Mouse (Mus musculus): ENCODE results near the gene Atrnl1. TPM values are rescaled to one million over a fixed set of nuclear protein-coding genes. Genes with fewer than 3 reads are reported as not detected.

The Atrnl1 gene
- polyA plus RNA-seq, 1 experiment from 2014 or later = 5.1 TPM

- Histone ChIP-seq H3K36me3 (0 out of 2 replicates have a peak, but pooled peaks cover 3% of the 10 kb centered on the region), H3K4me1 (no peaks in the 10 kb centered on the region), H3K27ac (no peak overlapping the region), H3K9me3 (no peaks in the 10 kb centered on the region), H3K4me3 (no peak overlapping the region), H3K27me3 (ENCODE audit: insufficient read depth, poor library complexity, severe bottlenecking) (no peaks in the 10 kb centered on the region)
- WGBS = 87% methylated on average over 17 of the region's 17 CpGs
- DNase-seq (ENCODE audit: low spot score) = no peak
These were observed 205.6 kb downstream of the Atrnl1 start for GRCm38 (mm10) chr19:57816221-57816996.

- no peaks in the 10 kb centered on the region for H3K4me1 ChIP-seq
- H3K36me3 ChIP-seq = 0 out of 2 replicates have a peak, but pooled peaks cover 3% of the 10 kb centered on the region
- H3K27me3 ChIP-seq (ENCODE audit: insufficient read depth, poor library complexity, severe bottlenecking) = no peaks in the 10 kb centered on the region
- no peak for DNase-seq (ENCODE audit: low spot score)
- H3K27ac ChIP-seq = no peak overlapping the region
- 42% methylated on average over 11 of the region's 11 CpGs for WGBS
- no peaks in the 10 kb centered on the region for H3K9me3 ChIP-seq
- H3K4me3 ChIP-seq = no peak overlapping the region
These were observed 206.9 kb downstream of the Atrnl1 start for GRCm38 (mm10) chr19:57817736-57818135.

GRCm38 (mm10) chr19:57823446-57823845, 212.6 kb downstream of the Atrnl1 start:
- DNase-seq (ENCODE audit: low spot score) = no peak
- no peaks in the 10 kb centered on the region for H3K27me3 ChIP-seq (ENCODE audit: insufficient read depth, poor library complexity, severe bottlenecking)
- 88% methylated on average over 4 of the region's 4 CpGs for WGBS

GRCm38 (mm10) chr19:57825271-57826207, 214.7 kb downstream of the Atrnl1 start:
- no peaks in the 10 kb centered on the region for H3K9me3 ChIP-seq
- H3K36me3 ChIP-seq = peaks cover 6% of the 10 kb centered on the region; the same call in 1 of the 2 replicates
- 83% methylated on average over 13 of the region's 13 CpGs for WGBS
- H3K27ac ChIP-seq = no peak overlapping the region
- DNase-seq (ENCODE audit: low spot score) = no peak
- no peaks in the 10 kb centered on the region for H3K27me3 ChIP-seq (ENCODE audit: insufficient read depth, poor library complexity, severe bottlenecking)
- no peak overlapping the region for H3K4me3 ChIP-seq
- no peaks in the 10 kb centered on the region for H3K4me1 ChIP-seq

More at GRCm38 (mm10) chr19:57823446-57823845, 212.6 kb downstream of the Atrnl1 start:
- H3K4me3 ChIP-seq = no peak overlapping the region
- no peaks in the 10 kb centered on the region for H3K4me1 ChIP-seq
- H3K36me3 ChIP-seq = peaks cover 6% of the 10 kb centered on the region; the same call in 1 of the 2 replicates
- H3K27ac ChIP-seq = no peak overlapping the region
- H3K9me3 ChIP-seq = no peaks in the 10 kb centered on the region

GRCm38 (mm10) chr19:57833083-57833482, 222.2 kb downstream of the Atrnl1 start:
- Histone ChIP-seq H3K27ac (no peak overlapping the region), H3K4me3 (no peak overlapping the region), H3K4me1 (no peaks in the 10 kb centered on the region), H3K36me3 (peaks cover 5% of the 10 kb centered on the region; the same call in 1 of the 2 replicates), H3K27me3 (ENCODE audit: insufficient read depth, poor library complexity, severe bottlenecking) (no peaks in the 10 kb centered on the region), H3K9me3 (no peaks in the 10 kb centered on the region)
- DNase-seq (ENCODE audit: low spot score) = no peak
- 89% methylated on average over 7 of the region's 7 CpGs for WGBS

GRCm38 (mm10) chr19:57837882-57838281, 227.0 kb downstream of the Atrnl1 start:
- H3K27ac ChIP-seq = no peak overlapping the region
- H3K36me3 ChIP-seq = peaks cover 5% of the 10 kb centered on the region; the same call in 1 of the 2 replicates
- no peak overlapping the region for H3K4me3 ChIP-seq
- H3K4me1 ChIP-seq = no peaks in the 10 kb centered on the region
- H3K9me3 ChIP-seq = no peaks in the 10 kb centered on the region
- H3K27me3 ChIP-seq (ENCODE audit: insufficient read depth, poor library complexity, severe bottlenecking) = no peaks in the 10 kb centered on the region
- WGBS = 93% methylated on average over 6 of the region's 6 CpGs
- DNase-seq (ENCODE audit: low spot score) = no peak

- H3K27me3 ChIP-seq (ENCODE audit: insufficient read depth, poor library complexity, severe bottlenecking) = no peaks in the 10 kb centered on the region
- H3K9me3 ChIP-seq = no peaks in the 10 kb centered on the region
- H3K36me3 ChIP-seq = peaks cover 10% of the 10 kb centered on the region; the same call in 1 of the 2 replicates
- H3K27ac ChIP-seq = no peak overlapping the region
- H3K4me1 ChIP-seq = no peaks in the 10 kb centered on the region
- 88% methylated on average over 9 of the region's 9 CpGs for WGBS
- no peak for DNase-seq (ENCODE audit: low spot score)
- no peak overlapping the region for H3K4me3 ChIP-seq
These were observed 227.7 kb downstream of the Atrnl1 start for GRCm38 (mm10) chr19:57838546-57838945.

- Histone ChIP-seq H3K9me3 (0 out of 2 replicates have a peak, but pooled peaks cover 3% of the 10 kb centered on the region), H3K36me3 (no peaks in the 10 kb centered on the region), H3K27me3 (ENCODE audit: insufficient read depth, poor library complexity, severe bottlenecking) (no peaks in the 10 kb centered on the region), H3K4me3 (no peak overlapping the region), H3K27ac (no peak overlapping the region), H3K4me1 (no peaks in the 10 kb centered on the region)
- no peak for DNase-seq (ENCODE audit: low spot score)
- WGBS = 86% methylated on average over 6 of the region's 7 CpGs
These were observed 239.1 kb downstream of the Atrnl1 start for GRCm38 (mm10) chr19:57849915-57850314.

- WGBS = 79% methylated on average over 4 of the region's 4 CpGs
- Histone ChIP-seq H3K4me1 (no peaks in the 10 kb centered on the region), H3K27ac (no peak overlapping the region), H3K9me3 (no peaks in the 10 kb centered on the region), H3K4me3 (no peak overlapping the region), H3K27me3 (ENCODE audit: insufficient read depth, poor library complexity, severe bottlenecking) (no peaks in the 10 kb centered on the region), H3K36me3 (no peaks in the 10 kb centered on the region)
- no peak for DNase-seq (ENCODE audit: low spot score)
These were observed 257.5 kb downstream of the Atrnl1 start for GRCm38 (mm10) chr19:57868350-57868749.

- WGBS = 79% methylated on average over 13 of the region's 13 CpGs
- H3K4me3 ChIP-seq = no peak overlapping the region
- no peaks in the 10 kb centered on the region for H3K36me3 ChIP-seq
These were observed 260.0 kb downstream of the Atrnl1 start for GRCm38 (mm10) chr19:57870871-57871270.

GRCm38 (mm10) chr19:57876057-57876456, 265.2 kb downstream of the Atrnl1 start:
- no peak for DNase-seq (ENCODE audit: low spot score)
- H3K36me3 ChIP-seq = no peaks in the 10 kb centered on the region
- no peak overlapping the region for H3K4me3 ChIP-seq
- no peaks in the 10 kb centered on the region for H3K27me3 ChIP-seq (ENCODE audit: insufficient read depth, poor library complexity, severe bottlenecking)
- H3K9me3 ChIP-seq = no peaks in the 10 kb centered on the region
- no peaks in the 10 kb centered on the region for H3K4me1 ChIP-seq
- H3K27ac ChIP-seq = no peak overlapping the region
- WGBS = 93% methylated on average over 6 of the region's 6 CpGs

More at GRCm38 (mm10) chr19:57870871-57871270, 260.0 kb downstream of the Atrnl1 start:
- DNase-seq (ENCODE audit: low spot score) = no peak
- no peaks in the 10 kb centered on the region for H3K27me3 ChIP-seq (ENCODE audit: insufficient read depth, poor library complexity, severe bottlenecking)
- H3K4me1 ChIP-seq = no peaks in the 10 kb centered on the region
- no peak overlapping the region for H3K27ac ChIP-seq
- H3K9me3 ChIP-seq = no peaks in the 10 kb centered on the region

GRCm38 (mm10) chr19:57877343-57877742, 266.5 kb downstream of the Atrnl1 start:
- H3K9me3 ChIP-seq = no peaks in the 10 kb centered on the region
- no peak overlapping the region for H3K4me3 ChIP-seq
- no peaks in the 10 kb centered on the region for H3K27me3 ChIP-seq (ENCODE audit: insufficient read depth, poor library complexity, severe bottlenecking)
- 94% methylated on average over 4 of the region's 4 CpGs for WGBS
- H3K27ac ChIP-seq = no peak overlapping the region
- no peak for DNase-seq (ENCODE audit: low spot score)
- no peaks in the 10 kb centered on the region for H3K4me1 ChIP-seq
- no peaks in the 10 kb centered on the region for H3K36me3 ChIP-seq

GRCm38 (mm10) chr19:57878583-57878982, 267.7 kb downstream of the Atrnl1 start:
- Histone ChIP-seq H3K9me3 (no peaks in the 10 kb centered on the region), H3K4me1 (no peaks in the 10 kb centered on the region), H3K36me3 (no peaks in the 10 kb centered on the region), H3K27me3 (ENCODE audit: insufficient read depth, poor library complexity, severe bottlenecking) (no peaks in the 10 kb centered on the region), H3K27ac (no peak overlapping the region), H3K4me3 (no peak overlapping the region)
- WGBS = 91% methylated on average over 9 of the region's 9 CpGs
- DNase-seq (ENCODE audit: low spot score) = no peak
